Mouse (Mus musculus) cerebellum, adult 2 months (tissue): ENCODE results near the gene Hip1r.

Experiments
- CTCF ChIP-seq: fragments of 200-500 bp; IDR thresholded peaks from 2 replicates; pipeline ENCODE4 v1.5.1; 2011; ENCODE audit warnings: low read depth, mild to moderate bottlenecking, control low read depth, low read length, moderate library complexity, borderline replicate concordance; ENCODE audit not compliant: insufficient read depth
- POLR2A ChIP-seq: fragments of 200-500 bp; IDR thresholded peaks from 2 replicates; pipeline ENCODE4 v1.6.1; 2011; ENCODE audit warnings: low read length, control low read depth, borderline replicate concordance; ENCODE audit not compliant: insufficient read depth

GRCm38 (mm10) chr5:124045453-124046010 lies 72.1 kb downstream of the Hip1r start:
- TF ChIP-seq CTCF (no peak), POLR2A (no peak)
